Mouse (Mus musculus): ENCODE data around the gene Il24.

Il24 gene

DNA sequence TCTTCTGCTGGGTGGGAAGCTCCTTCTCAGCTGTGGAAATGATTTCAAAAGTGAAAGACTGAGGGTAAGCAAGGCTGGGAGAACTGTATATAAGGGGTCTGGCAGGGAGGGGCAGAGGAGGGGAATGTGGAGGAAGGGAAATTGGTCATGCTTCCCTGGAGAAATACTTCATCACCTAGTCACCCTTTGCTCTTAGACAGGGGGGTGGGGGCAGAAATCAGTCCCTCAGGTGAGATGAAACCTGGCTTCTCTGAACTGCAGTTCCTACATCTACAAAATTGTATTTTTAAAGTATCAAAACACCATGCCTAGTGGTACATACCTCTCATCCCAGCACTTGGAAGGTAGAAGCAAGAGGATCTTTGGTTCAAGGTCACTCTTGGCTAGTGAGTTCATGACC, at the start of gene Il24:
Gene Il24, minus strand, starts transcription at position 101 of the 400 bp plus-strand sequence.
- no peak for DNase-seq (ENCODE audit: low read depth, low spot score)

GRCm38 (mm10) chr1:130936351-130936750, 49.1 kb upstream of the Il24 start:
- no peak for DNase-seq (ENCODE audit: low read depth, low spot score)

DNA sequence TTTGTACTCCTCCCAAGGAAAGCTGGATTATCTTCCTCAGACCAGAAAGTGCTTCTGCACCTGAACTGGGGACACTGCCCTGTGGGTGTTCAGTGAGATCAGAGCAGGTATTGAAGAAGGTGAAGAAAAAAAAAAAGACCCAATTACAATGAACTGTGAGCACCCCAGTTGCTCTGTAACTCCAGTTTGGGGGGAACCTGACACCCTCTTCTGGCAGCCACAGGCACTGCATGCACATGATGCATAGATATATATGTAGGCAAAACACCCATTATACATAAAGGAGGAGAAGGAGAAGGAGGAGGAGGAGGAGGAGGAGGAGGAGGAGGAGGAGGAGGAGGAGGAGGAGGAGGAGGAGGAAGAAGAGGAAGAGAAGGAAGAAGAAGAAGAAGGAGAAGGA, 39.2 kb upstream of the Il24 start:
- DNase-seq (ENCODE audit: low read depth, low spot score), result no peak

GRCm38 (mm10) chr1:130918323-130918980, 31.2 kb upstream of the Il24 start:
- no peak for DNase-seq (ENCODE audit: low read depth, low spot score)

DNA sequence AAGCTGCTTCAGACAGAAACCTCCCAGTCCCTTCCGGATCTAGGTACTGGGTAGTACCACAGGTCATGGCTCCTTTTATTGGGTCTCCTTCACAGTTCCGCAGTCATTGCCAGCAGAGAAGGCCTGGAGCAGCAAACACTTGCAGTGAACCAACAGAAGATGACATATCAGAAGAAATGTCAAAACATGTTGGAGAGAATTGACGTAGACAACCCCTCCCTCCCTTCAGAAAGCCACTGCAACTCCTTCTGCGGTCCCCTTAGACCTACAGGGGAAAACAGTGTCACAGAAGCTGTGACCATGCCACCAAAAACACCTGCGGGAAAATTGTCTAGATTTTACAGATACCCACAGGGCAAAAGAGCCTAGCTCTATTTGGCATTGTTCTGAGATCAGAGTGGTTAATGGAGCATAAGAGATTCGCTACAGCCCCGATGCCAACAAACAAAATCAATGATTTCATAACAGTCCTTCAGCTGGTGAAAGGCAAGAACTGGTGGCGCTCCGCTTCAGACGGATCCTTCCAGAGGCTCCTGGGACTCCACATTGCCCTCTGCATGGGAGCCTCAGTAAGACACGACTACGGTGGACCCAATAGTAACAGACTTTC, 24.3 kb upstream of the Il24 start, which contains the start of gene Il20:
Gene Il20, minus strand, starts transcription at position 51 of the 610 bp plus-strand sequence.
- DNase-seq (ENCODE audit: low read depth, low spot score), result no peak

GRCm38 (mm10) chr1:130902505-130902904, 15.3 kb upstream of the Il24 start:
- DNase-seq (ENCODE audit: low read depth, low spot score), result no peak

DNA sequence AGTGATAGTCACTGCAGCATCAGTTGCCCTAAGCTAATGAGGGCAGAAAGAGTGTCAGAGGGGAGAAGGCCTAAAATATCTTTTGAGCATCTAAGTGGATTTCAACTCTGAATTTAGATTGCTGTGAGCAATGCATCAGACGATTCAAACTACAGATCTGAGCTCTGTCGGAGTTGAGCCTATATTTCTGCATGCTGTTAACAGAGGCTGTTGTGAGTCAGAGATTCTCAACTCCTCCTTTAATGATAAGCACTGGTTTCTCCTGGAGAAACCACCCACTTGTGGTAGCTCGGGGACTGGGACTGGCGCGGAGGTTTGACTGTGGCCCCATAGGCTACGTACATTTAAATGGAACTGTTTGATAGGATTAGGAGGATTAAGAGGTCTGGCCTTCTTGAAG, 7.2 kb upstream of the Il24 start:
- DNase-seq (ENCODE audit: low read depth, low spot score), result no peak

DNA sequence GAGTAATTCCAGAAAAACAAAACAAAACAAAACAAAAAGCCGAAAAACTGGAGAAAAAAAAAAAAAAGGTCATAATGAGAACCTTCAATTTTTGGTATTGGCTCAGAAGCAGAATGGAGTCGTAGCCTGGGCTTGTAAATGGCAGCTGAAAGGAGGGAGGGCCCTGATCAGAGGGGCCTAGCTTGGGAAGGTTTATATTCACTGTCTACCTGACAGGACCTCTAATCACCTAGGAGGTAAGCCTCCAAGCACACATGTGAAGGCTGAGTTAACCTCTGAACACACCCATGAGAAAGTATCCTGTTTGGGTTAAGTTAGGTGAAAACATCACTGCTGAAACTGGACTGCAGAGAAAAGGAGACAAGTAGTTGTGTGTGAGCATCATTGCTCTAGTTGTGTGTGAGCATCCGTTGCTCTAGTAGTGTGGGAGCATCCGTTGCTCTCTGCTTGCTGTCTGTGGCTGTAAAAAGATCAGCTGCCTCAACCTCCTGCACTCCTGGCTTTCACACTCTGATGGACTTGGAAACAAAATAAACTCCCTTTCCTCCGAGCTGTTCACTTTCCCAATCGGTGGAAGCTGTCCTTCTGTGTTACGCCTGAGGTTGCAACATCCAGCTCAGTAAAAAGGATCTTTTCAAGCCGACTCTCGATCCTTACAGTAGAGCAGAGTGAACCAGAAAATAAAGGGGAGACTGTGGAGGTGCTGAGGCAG, 6.2 kb upstream of the Il24 start:
- DNase-seq (ENCODE audit: low read depth, low spot score), result no peak

- no peak for DNase-seq (ENCODE audit: low read depth, low spot score)
These were observed 5.2 kb upstream of the Il24 start for GRCm38 (mm10) chr1:130892446-130892845.

DNA sequence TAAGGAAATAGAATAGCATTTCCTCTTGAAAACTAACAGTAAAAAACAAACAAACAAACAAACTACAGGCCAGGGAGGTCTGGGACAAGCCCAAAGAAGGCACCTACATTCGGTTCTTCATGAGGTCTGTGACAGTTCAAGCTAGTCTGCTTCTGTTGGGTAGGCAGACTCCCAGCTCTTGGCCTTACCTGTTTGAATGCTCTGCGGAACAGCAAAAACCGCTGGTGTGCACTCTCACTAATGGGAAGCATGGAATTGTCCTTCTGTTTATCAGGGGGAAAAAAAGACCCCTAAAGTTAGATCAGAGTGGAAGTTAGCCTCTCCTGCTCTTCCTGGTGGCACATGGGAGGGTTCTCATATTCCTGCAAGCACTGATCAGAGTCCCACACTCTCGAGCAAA, 4.1 kb downstream of the Il24 start:
- no peak for DNase-seq (ENCODE audit: low read depth, low spot score)

GRCm38 (mm10) chr1:130879927-130880326, 7.3 kb downstream of the Il24 start:
- DNase-seq (ENCODE audit: low read depth, low spot score), result no peak

DNA sequence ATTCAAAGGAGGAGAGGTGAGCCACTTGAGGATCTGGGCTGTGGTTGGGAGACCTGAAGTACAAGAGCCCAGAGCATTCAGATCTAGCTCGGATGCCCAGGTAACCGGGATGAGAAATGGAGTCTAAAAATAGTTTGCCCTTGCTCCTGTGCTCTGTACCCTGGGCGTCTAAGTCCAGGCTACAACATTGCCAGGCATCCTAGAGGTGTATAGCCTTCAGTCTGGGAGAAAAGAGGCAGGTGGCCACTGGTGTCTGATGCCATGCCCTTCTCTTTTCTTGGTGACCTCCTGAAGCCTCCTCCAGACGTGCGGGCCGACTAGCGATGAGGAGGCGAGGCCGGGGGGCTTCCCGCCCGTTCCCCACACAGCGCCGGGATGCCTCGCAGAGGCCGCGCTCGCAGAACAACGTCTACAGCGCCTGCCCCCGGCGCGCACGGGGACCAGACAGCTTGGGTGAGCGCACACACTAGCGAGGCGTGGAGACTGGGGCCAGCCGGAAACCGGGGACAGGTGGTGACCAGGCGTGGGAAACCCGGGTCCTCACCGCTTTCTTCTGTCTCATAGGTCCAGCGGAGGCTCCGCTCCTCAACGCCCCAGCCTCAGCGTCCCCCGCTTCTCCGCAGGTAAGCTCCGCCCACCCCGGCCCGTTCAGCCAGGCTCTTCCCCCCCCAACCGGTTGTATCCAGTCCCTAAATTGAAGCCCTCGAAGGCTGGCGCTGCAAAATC, 9.2 kb downstream of the Il24 start:
- DNase-seq (ENCODE audit: low read depth, low spot score), result no peak

DNA sequence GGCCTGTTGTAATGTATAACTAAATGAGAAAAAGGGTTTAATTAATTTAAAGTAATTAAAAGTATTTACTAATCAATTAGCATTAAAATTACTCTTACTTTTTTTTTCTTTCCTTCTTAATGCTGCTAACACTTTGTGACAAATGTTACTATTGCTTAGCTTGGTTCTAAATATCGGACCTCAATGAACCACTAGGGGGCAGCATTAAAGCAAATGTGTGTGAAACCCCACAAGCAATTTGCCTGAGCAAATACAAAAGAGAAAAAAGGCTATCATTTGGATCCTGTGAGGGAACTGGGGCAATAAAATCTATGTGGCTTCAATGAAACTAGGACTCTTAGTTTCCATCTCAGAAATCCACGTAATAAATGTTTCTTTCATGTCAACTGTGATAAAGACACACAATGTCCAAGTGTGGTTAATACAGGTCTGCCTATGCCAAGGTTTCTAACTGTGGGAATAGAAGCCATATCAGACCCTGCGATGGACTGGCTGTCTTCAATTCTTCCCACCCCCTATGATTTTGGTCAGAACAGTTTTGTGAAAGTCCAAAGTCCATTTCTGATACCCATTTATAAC, 10.2 kb downstream of the Il24 start:
- DNase-seq (ENCODE audit: low read depth, low spot score), result peak; percentile 30

DNA sequence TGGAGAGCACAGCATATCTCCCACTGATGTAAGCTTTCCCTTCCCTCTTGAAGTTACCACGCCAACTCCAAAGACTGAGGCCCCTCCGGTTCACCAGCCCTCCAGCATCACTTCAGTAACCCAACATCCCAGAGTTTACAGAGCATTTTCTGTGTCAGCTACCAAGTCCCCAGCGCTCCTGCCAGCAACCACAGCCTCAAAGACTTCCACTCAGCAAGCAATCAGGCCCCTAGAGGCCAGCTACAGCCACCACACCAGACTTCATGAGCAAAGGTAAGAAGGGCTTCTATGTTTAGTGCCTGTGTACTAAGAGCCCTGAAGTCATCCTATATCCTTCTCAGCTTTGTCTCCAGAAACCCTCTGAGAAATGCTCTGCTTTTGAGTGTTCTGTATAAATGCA, 11.3 kb downstream of the Il24 start:
- DNase-seq (ENCODE audit: low read depth, low spot score), result no peak

DNA sequence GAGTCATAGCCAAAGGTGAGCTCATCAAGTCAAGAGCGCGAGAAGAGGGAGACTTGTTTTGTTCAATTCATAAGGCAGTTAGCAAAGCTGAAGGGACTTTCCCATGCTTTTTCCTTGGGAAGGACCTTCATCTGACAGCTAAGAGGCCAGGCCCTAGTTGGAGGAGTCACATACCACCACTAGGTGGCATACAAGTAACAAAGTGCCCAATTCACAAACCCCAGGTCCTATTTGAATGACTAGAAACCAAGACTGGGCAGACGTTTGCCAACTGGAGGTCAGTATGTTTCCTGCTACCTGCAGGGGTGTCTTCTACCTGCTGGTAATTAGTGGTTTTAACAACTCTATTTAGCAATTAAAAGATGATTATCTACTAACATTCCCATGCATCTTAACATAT, 12.1 kb downstream of the Il24 start:
- peak; percentile 19 for DNase-seq (ENCODE audit: low read depth, low spot score)

DNA sequence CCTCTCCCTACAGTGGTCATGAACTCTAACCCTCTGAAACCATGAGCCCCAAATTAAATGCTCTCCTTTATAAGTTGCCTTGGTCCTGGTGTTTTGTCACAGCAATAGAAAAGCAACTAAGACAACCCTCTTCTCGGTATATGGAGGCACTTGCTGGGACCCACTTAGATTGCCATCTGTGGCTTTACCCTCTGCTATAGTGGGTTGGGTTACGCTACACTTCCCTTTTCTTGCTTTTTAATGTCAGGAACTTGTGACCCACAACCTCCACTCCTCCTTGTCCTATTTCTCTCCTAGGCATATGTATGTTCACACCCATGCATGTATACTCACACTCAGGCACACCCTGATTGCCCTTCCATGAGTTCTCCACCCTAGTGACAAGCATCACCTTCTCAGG, 14.3 kb downstream of the Il24 start:
- DNase-seq (ENCODE audit: low read depth, low spot score), result no peak

- DNase-seq (ENCODE audit: low read depth, low spot score), result peak; percentile 7
These were observed 21.6 kb downstream of the Il24 start, which contains the start of gene Fcmr for GRCm38 (mm10) chr1:130865541-130866221. Gene Fcmr (plus strand): TSS chr1:130865669.

DNA sequence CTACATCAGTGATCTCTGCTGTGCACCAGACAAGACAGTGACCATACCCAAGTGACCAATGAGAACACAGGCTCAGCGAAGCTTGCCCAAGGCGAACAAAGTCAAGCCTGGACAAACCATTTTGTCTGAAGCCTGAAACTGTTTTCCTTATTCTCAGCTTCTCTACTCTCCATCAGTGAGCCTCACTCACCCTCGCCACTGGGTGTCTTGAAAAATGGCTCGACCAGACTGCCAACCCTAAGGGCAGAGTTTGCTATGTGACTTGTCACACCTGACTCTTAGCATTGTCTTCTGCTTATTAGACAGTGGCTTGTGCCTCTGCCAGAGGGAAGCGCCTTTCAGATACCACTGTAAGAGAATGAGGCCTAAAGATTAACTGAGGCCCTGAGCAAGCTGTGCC, 22.5 kb downstream of the Il24 start:
- DNase-seq (ENCODE audit: low read depth, low spot score), result no peak

DNA sequence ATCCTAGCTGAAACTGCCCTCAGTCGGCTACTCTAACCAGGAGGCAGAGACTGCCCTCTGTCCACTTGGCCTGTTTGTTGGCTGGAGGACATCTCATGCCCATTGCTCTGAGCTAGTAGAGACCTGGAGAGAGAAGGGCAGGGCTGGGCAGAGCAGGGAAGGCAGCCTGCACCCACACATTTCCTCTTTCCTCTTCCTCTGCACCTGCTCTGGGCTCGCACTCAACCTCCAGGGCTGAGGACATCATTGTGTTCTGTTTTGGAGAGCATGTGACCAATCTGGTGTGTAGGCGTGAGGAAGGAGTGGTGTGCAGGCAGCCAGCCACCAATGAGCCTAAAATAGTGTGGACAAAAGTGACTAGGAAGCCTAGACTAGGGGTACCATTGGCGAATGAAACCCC, 23.0 kb downstream of the Il24 start:
- peak; percentile 28 for DNase-seq (ENCODE audit: low read depth, low spot score)

- DNase-seq (ENCODE audit: low read depth, low spot score), result no peak
These were observed 29.8 kb downstream of the Il24 start for GRCm38 (mm10) chr1:130857456-130857855.

DNA sequence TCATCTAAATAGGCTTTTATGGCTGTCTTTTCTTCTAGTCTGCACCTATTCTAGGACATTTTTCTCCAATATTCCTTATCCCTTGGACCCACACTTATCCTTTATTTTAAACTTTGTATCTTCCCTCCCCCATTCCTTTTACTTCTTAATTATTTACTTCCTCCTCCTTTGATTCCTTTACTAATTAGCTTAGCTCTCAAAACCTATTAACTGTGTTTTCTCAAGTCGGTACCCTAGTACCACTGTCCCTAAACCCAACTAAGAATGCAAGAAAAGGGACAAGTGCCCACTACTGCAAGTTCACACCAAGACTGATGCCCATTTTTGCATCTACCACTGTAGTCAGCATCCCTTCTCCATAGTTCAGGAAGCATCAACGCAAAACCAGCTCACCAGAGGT, 31.5 kb downstream of the Il24 start:
- DNase-seq (ENCODE audit: low read depth, low spot score), result no peak

All from skeletal muscle tissue, adult 2 months (tissue).